8 mouse cellular contexts compared by ENCODE assay signal in genomic region chr7:5061774-5062359, GRCm38 (mm10). TPM values are rescaled to one million over a fixed set of nuclear protein-coding genes. Genes with fewer than 3 reads are reported as not detected.
DNase-seq lines count a peak whose midpoint lies in the region; ATAC-seq and TF ChIP-seq lines count a peak whose summit lies in the region.

Gene U2af2 (plus strand): TSS chr7:5062143.

- peak; percentile 83 for ATAC-seq in hindbrain, postnatal 0 days

- no peaks in the 10 kb centered on the region for H3K9me3 ChIP-seq in hindbrain, postnatal 0 days (ENCODE audit: low read length)
- H3K9me3 ChIP-seq in megakaryocyte, embryonic 14.5 days: 0 out of 2 replicates have a peak, but pooled peaks cover 2% of the 10 kb centered on the region

- peaks cover 4% of the 10 kb centered on the region; the same call in 1 of the 2 replicates for H3K36me3 ChIP-seq in hindbrain, postnatal 0 days (ENCODE audit: insufficient read depth, low read length)
- H3K36me3 ChIP-seq in megakaryocyte, embryonic 14.5 days (replicated peaks; ENCODE audit: low read length): peaks cover 23% of the 10 kb centered on the region

- peak within 1 kb of the TSS; percentile 93 for H3K4me2 ChIP-seq in hindbrain, postnatal 0 days (ENCODE audit: low read depth, low read length)

- H3K27me3 ChIP-seq in hindbrain, postnatal 0 days (ENCODE audit: insufficient read depth, low read length): no peaks in the 10 kb centered on the region
- H3K27me3 ChIP-seq in megakaryocyte, embryonic 14.5 days (replicated peaks): peaks cover 12% of the 10 kb centered on the region

- no peak; the same call in 1 of the 2 replicates for TF ChIP-seq CTCF in hindbrain, postnatal 0 days (IDR thresholded peaks at IDR 0.05; ENCODE audit: low read depth)

- WGBS in hindbrain, postnatal 0 days: 1% methylated on average over 59 of the region's 65 CpGs

- H3K9ac ChIP-seq in hindbrain, postnatal 0 days (replicated peaks; ENCODE audit: low read length): peak within 1 kb of the TSS; percentile 79

- peak within 1 kb of the TSS; percentile 99 for H3K27ac ChIP-seq in hindbrain, postnatal 0 days

- peak within 1 kb of the TSS; percentile 70 for H3K4me3 ChIP-seq in hindbrain, postnatal 0 days (ENCODE audit: low read length)
- peak within 1 kb of the TSS; percentile 95 for H3K4me3 ChIP-seq in megakaryocyte, embryonic 14.5 days (replicated peaks)

- peak; percentile 92 to 95 for DNase-seq in adrenal gland, adult 18-20 months (ENCODE audit: low spot score in 2 of 2)
- DNase-seq in embryo, embryonic 10 days (ENCODE audit: low spot score): peak; percentile 88
- DNase-seq in gastrocnemius, adult 8-10 months (ENCODE audit: low spot score in 2 of 2): peak; percentile 83 to 92
- peak; percentile 95 for DNase-seq in hindbrain, postnatal 0 days (ENCODE audit: low spot score)
- peak; percentile 82 to 87 for DNase-seq in left cerebral cortex, adult 9 months (ENCODE audit: low spot score in 2 of 2)
- DNase-seq in right cerebral cortex, postnatal 10 days (ENCODE audit: low spot score in 2 of 2): peak; percentile 96
- peak; percentile 94 for DNase-seq in urinary bladder, postnatal 14 days (ENCODE audit: low spot score)

- peaks cover 29% of the 10 kb centered on the region for H3K4me1 ChIP-seq in hindbrain, postnatal 0 days (ENCODE audit: insufficient read depth, low read length)
- H3K4me1 ChIP-seq in megakaryocyte, embryonic 14.5 days: peaks cover 71% of the 10 kb centered on the region

RNA-seq across cellular contexts. Expression of gene U2af2, which starts in this region (rescaled TPM):
- total RNA-seq in adrenal gland, adult 18-20 months (2021): 100 to 1,000 TPM; 145 to 156 TPM
- 10 to 100 TPM; 38.2 to 52.9 (median 47.0) TPM for total RNA-seq in gastrocnemius, adult 8-10 months (2022)
- 146 and 153 TPM in 2 replicates for total RNA-seq in hindbrain, postnatal 0 days (2014; rRNA removed)
- polyA plus RNA-seq in hindbrain, postnatal 0 days (2015; fragmentation: Nextera tagmentation; extraction: Ambion mirVana): 85.7 and 86.9 TPM in 2 replicates
- 251 and 262 TPM in 2 replicates for polyA plus RNA-seq in megakaryocyte, embryonic 14.5 days (2012; ENCODE audit: insufficient read depth, low replicate concordance)

Comparison
In these comparisons a context has a peak if more than half of its experiments do, and no peak if none do; other contexts are left out.
1. Peak in every context shown above with its lines: DNase-seq, ATAC-seq, H3K4me3 ChIP-seq and H3K27ac ChIP-seq.